In the genomic region with DNA sequence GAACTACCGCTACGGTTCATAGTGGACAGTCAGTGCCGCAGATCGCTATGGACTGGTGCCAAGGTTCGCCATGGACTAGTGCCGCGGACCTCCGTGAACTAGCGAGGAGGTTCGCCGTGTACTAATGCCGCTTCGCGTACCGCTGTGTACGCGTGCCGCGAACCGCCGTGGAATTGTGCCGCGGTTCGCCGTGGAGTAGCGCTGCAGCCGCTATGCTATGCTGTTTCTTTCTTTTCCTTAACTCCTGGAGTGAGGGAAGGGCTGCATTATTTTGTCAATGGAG, we compare ENCODE assay signal across 8 mouse cellular contexts.
A peak's percentile ranks its signal among the peaks of the same experiment; 100 is the strongest.
DNase-seq lines count a peak whose midpoint lies in the region; ATAC-seq and TF ChIP-seq lines count a peak whose summit lies in the region.

No protein-coding gene starts in this region.

- WGBS in cerebellum, adult 2 months: 57% methylated on average over 27 of the region's 27 CpGs
- 51% methylated on average over 27 of the region's 27 CpGs for WGBS in limb, embryonic 13.5 days
- WGBS in stomach, embryonic 15.5 days: 57% methylated on average over 27 of the region's 27 CpGs

- peaks cover 58% of the 10 kb centered on the region for H3K9me3 ChIP-seq in limb, embryonic 13.5 days
- H3K9me3 ChIP-seq in stomach, embryonic 15.5 days: peaks cover 3% of the 10 kb centered on the region; the same call in 1 of the 2 replicates

- DNase-seq in cerebellum, adult 2 months: peak in 1 of 2 experiments; percentile 22
- DNase-seq in cerebellum, adult 11-12 months: no peak
- peak; percentile 20 for DNase-seq in urinary bladder, postnatal 14 days (ENCODE audit: low spot score)
- DNase-seq in urinary bladder, postnatal 25 days (ENCODE audit: low spot score): no peak
- DNase-seq in urinary bladder, postnatal 36 days (ENCODE audit: low spot score in 2 of 2): no peak
- DNase-seq in right cerebral cortex, postnatal 10 days (ENCODE audit: low spot score in 2 of 2): no peak

- ATAC-seq in limb, embryonic 13.5 days (ENCODE audit: low FRiP score, low read depth): no peak
- ATAC-seq in stomach, embryonic 15.5 days (ENCODE audit: insufficient read depth, low FRiP score, low read depth): no peak

- peak overlapping the region; percentile 13; the same call in 1 of the 2 replicates for H3K9ac ChIP-seq in limb, embryonic 13.5 days
- H3K9ac ChIP-seq in stomach, embryonic 15.5 days: no peak overlapping the region

- no peak overlapping the region for H3K27ac ChIP-seq in cerebellum, adult 2 months (ENCODE audit: insufficient read depth, low read length)
- no peak overlapping the region for H3K27ac ChIP-seq in limb, embryonic 13.5 days
- H3K27ac ChIP-seq in stomach, embryonic 15.5 days: no peak overlapping the region

- no peaks in the 10 kb centered on the region for H3K27me3 ChIP-seq in cerebellum, adult 2 months (ENCODE audit: control insufficient read depth, insufficient read depth, low read length)
- no peaks in the 10 kb centered on the region for H3K27me3 ChIP-seq in limb, embryonic 13.5 days
- H3K27me3 ChIP-seq in stomach, embryonic 15.5 days (replicated peaks): no peaks in the 10 kb centered on the region

- no peak for TF ChIP-seq CTCF in cerebellum, adult 2 months (IDR thresholded peaks at IDR 0.05; ENCODE audit: borderline replicate concordance, insufficient read depth, low read depth, low read length)

- peak overlapping the region; percentile 20 for H3K4me3 ChIP-seq in cerebellum, adult 2 months (replicated peaks; ENCODE audit: insufficient read depth, low read depth, low read length)
- peak overlapping the region; percentile 34 for H3K4me3 ChIP-seq in limb, embryonic 13.5 days
- H3K4me3 ChIP-seq in stomach, embryonic 15.5 days (replicated peaks): peak overlapping the region; percentile 28

- peak overlapping the region; percentile 60 for H3K4me2 ChIP-seq in limb, embryonic 13.5 days (replicated peaks)
- peak overlapping the region; percentile 52 for H3K4me2 ChIP-seq in stomach, embryonic 15.5 days

- no peak for TF ChIP-seq POLR2A in cerebellum, adult 2 months (IDR thresholded peaks at IDR 0.05; ENCODE audit: borderline replicate concordance, insufficient read depth, low read length)

- H3K36me3 ChIP-seq in limb, embryonic 13.5 days: no peaks in the 10 kb centered on the region
- no peaks in the 10 kb centered on the region for H3K36me3 ChIP-seq in stomach, embryonic 15.5 days

- H3K4me1 ChIP-seq in cerebellum, adult 2 months (ENCODE audit: control insufficient read depth, insufficient read depth, low read length): no peaks in the 10 kb centered on the region
- H3K4me1 ChIP-seq in limb, embryonic 13.5 days: peaks cover 30% of the 10 kb centered on the region
- peaks cover 23% of the 10 kb centered on the region for H3K4me1 ChIP-seq in stomach, embryonic 15.5 days
